Mouse (Mus musculus): Measurements from ENCODE around the gene Scn3b. TPM values are rescaled to one million over a fixed set of nuclear protein-coding genes. Genes with fewer than 3 reads are reported as not detected.

The Scn3b gene
- polyA plus RNA-seq, 1 experiment, result 1.1 TPM

GRCm38 (mm10) chr9:40268040-40268747 lies 823 bp upstream of the Scn3b start:
- H3K4me1 ChIP-seq (ENCODE audit: control insufficient read depth, insufficient read depth, low read length), result peaks cover 31% of the 10 kb centered on the region
- H3K27ac ChIP-seq (ENCODE audit: insufficient read depth, low read depth, low read length), result no peak overlapping the region
- TF ChIP-seq CTCF (IDR thresholded peaks at IDR 0.05; ENCODE audit: low read depth, low read length) (no peak), POLR2A (IDR thresholded peaks at IDR 0.05; ENCODE audit: borderline replicate concordance, low read depth, low read length) (no peak)
- H3K4me3 ChIP-seq (ENCODE audit: insufficient read depth, low read length), result no peak overlapping the region

GRCm38 (mm10) chr9:40268748-40269102 lies 292 bp upstream of the Scn3b start:
- TF ChIP-seq CTCF (IDR thresholded peaks at IDR 0.05; ENCODE audit: low read depth, low read length), result no peak
- TF ChIP-seq POLR2A (IDR thresholded peaks at IDR 0.05; ENCODE audit: borderline replicate concordance, low read depth, low read length), result no peak
- Histone ChIP-seq H3K4me3 (ENCODE audit: insufficient read depth, low read length) (peak overlapping the region; percentile 56), H3K27ac (ENCODE audit: insufficient read depth, low read depth, low read length) (no peak overlapping the region), H3K4me1 (ENCODE audit: control insufficient read depth, insufficient read depth, low read length) (peaks cover 27% of the 10 kb centered on the region)

GRCm38 (mm10) chr9:40269880-40270279 lies 863 bp downstream of the Scn3b start:
- no peak for TF ChIP-seq POLR2A (IDR thresholded peaks at IDR 0.05; ENCODE audit: borderline replicate concordance, low read depth, low read length)
- no peak for TF ChIP-seq CTCF (IDR thresholded peaks at IDR 0.05; ENCODE audit: low read depth, low read length)
- Histone ChIP-seq H3K27ac (ENCODE audit: insufficient read depth, low read depth, low read length) (no peak overlapping the region), H3K4me1 (ENCODE audit: control insufficient read depth, insufficient read depth, low read length) (peaks cover 20% of the 10 kb centered on the region), H3K4me3 (ENCODE audit: insufficient read depth, low read length) (peak overlapping the region; percentile 56)

- Histone ChIP-seq H3K27ac (ENCODE audit: insufficient read depth, low read depth, low read length) (0 out of 2 replicates have a peak overlapping the region, but pooled peaks have one; percentile 9), H3K4me3 (ENCODE audit: insufficient read depth, low read length) (no peak overlapping the region), H3K4me1 (ENCODE audit: control insufficient read depth, insufficient read depth, low read length) (peaks cover 20% of the 10 kb centered on the region)
- TF ChIP-seq CTCF (IDR thresholded peaks at IDR 0.05; ENCODE audit: low read depth, low read length) (no peak), POLR2A (IDR thresholded peaks at IDR 0.05; ENCODE audit: borderline replicate concordance, low read depth, low read length) (no peak)
These were observed 2.1 kb downstream of the Scn3b start for GRCm38 (mm10) chr9:40271075-40271474.

- H3K4me1 ChIP-seq (ENCODE audit: control insufficient read depth, insufficient read depth, low read length), result peaks cover 22% of the 10 kb centered on the region
- TF ChIP-seq POLR2A (IDR thresholded peaks at IDR 0.05; ENCODE audit: borderline replicate concordance, low read depth, low read length) (no peak), CTCF (IDR thresholded peaks at IDR 0.05; ENCODE audit: low read depth, low read length) (no peak)
- no peak overlapping the region for H3K27ac ChIP-seq (ENCODE audit: insufficient read depth, low read depth, low read length)
- no peak overlapping the region for H3K4me3 ChIP-seq (ENCODE audit: insufficient read depth, low read length)
These were observed 3.8 kb downstream of the Scn3b start for GRCm38 (mm10) chr9:40272822-40273221.

GRCm38 (mm10) chr9:40275904-40276303 lies 6.9 kb downstream of the Scn3b start:
- TF ChIP-seq POLR2A (IDR thresholded peaks at IDR 0.05; ENCODE audit: borderline replicate concordance, low read depth, low read length) (no peak), CTCF (IDR thresholded peaks at IDR 0.05; ENCODE audit: low read depth, low read length) (no peak)
- Histone ChIP-seq H3K4me1 (ENCODE audit: control insufficient read depth, insufficient read depth, low read length) (peaks cover 11% of the 10 kb centered on the region), H3K4me3 (ENCODE audit: insufficient read depth, low read length) (no peak overlapping the region), H3K27ac (ENCODE audit: insufficient read depth, low read depth, low read length) (no peak overlapping the region)

GRCm38 (mm10) chr9:40277671-40278070 lies 8.7 kb downstream of the Scn3b start:
- no peak overlapping the region for H3K4me3 ChIP-seq (ENCODE audit: insufficient read depth, low read length)
- no peak overlapping the region for H3K27ac ChIP-seq (ENCODE audit: insufficient read depth, low read depth, low read length)
- TF ChIP-seq CTCF (IDR thresholded peaks at IDR 0.05; ENCODE audit: low read depth, low read length) (no peak), POLR2A (IDR thresholded peaks at IDR 0.05; ENCODE audit: borderline replicate concordance, low read depth, low read length) (no peak)
- H3K4me1 ChIP-seq (ENCODE audit: control insufficient read depth, insufficient read depth, low read length), result peaks cover 3% of the 10 kb centered on the region

GRCm38 (mm10) chr9:40279438-40279837 lies 10.4 kb downstream of the Scn3b start:
- no peak overlapping the region for H3K4me3 ChIP-seq (ENCODE audit: insufficient read depth, low read length)
- peaks cover 3% of the 10 kb centered on the region for H3K4me1 ChIP-seq (ENCODE audit: control insufficient read depth, insufficient read depth, low read length)
- TF ChIP-seq CTCF (IDR thresholded peaks at IDR 0.05; ENCODE audit: low read depth, low read length), result no peak
- no peak for TF ChIP-seq POLR2A (IDR thresholded peaks at IDR 0.05; ENCODE audit: borderline replicate concordance, low read depth, low read length)
- H3K27ac ChIP-seq (ENCODE audit: insufficient read depth, low read depth, low read length), result no peak overlapping the region

- Histone ChIP-seq H3K4me1 (ENCODE audit: control insufficient read depth, insufficient read depth, low read length) (no peaks in the 10 kb centered on the region), H3K27ac (ENCODE audit: insufficient read depth, low read depth, low read length) (no peak overlapping the region), H3K4me3 (ENCODE audit: insufficient read depth, low read length) (no peak overlapping the region)
- TF ChIP-seq POLR2A (IDR thresholded peaks at IDR 0.05; ENCODE audit: borderline replicate concordance, low read depth, low read length) (no peak), CTCF (IDR thresholded peaks at IDR 0.05; ENCODE audit: low read depth, low read length) (no peak)
These were observed 14.0 kb downstream of the Scn3b start for GRCm38 (mm10) chr9:40282968-40283367.

GRCm38 (mm10) chr9:40292475-40292874 lies 23.5 kb downstream of the Scn3b start:
- Histone ChIP-seq H3K4me1 (ENCODE audit: control insufficient read depth, insufficient read depth, low read length) (no peaks in the 10 kb centered on the region), H3K27ac (ENCODE audit: insufficient read depth, low read depth, low read length) (no peak overlapping the region), H3K4me3 (ENCODE audit: insufficient read depth, low read length) (no peak overlapping the region)
- TF ChIP-seq CTCF (IDR thresholded peaks at IDR 0.05; ENCODE audit: low read depth, low read length), result no peak
- no peak for TF ChIP-seq POLR2A (IDR thresholded peaks at IDR 0.05; ENCODE audit: borderline replicate concordance, low read depth, low read length)
